Mouse (Mus musculus) right cerebral cortex, postnatal 36 days (tissue): ENCODE data around the gene Gm20449.
"Not testable (repeated sequence)": the region's sequence is repeated elsewhere in the genome, so short reads cannot be mapped to it uniquely, and the experiment has no call there.

ENCODE experiments used
- DNase-seq, 2 experiments: peaks; one replicate each; pipeline ENCODE4 v3.0.0; 2022; ENCODE audit warnings: low spot score in 2 of 2, mixed read lengths in 1 of 2

The Gm20449 gene

GRCm38 (mm10) chr7:41499389-41500049 is at the start of gene Gm20449, which contains the start of gene AW146154:
TSS of gene Gm20449 (minus strand) at chr7:41499417.
TSS of gene AW146154 (minus strand) at chr7:41499890.
- peak; percentile 98 to 99 for DNase-seq

GRCm38 (mm10) chr7:41512672-41513071 is 13.5 kb upstream of the Gm20449 start:
- no peak for DNase-seq

GRCm38 (mm10) chr7:41512207-41512606 is 13.0 kb upstream of the Gm20449 start:
- no peak for DNase-seq

GRCm38 (mm10) chr7:41502402-41502801 is 3.2 kb upstream of the Gm20449 start:
- DNase-seq, result no peak

- DNase-seq, result peak; percentile 49 to 64
Observed at GRCm38 (mm10) chr7:41500151-41500934, 1.1 kb upstream of the Gm20449 start.

GRCm38 (mm10) chr7:41499018-41499388 is 214 bp downstream of the Gm20449 start:
- not testable (repeated sequence) for DNase-seq

- not testable (repeated sequence) for DNase-seq
Observed at GRCm38 (mm10) chr7:41498464-41498863, 753 bp downstream of the Gm20449 start.

GRCm38 (mm10) chr7:41497871-41498270 is 1.3 kb downstream of the Gm20449 start:
- no peak for DNase-seq

GRCm38 (mm10) chr7:41451864-41452263 is 47.4 kb downstream of the Gm20449 start:
- no peak for DNase-seq

- not testable (repeated sequence) for DNase-seq
Observed at GRCm38 (mm10) chr7:41448596-41448995, 50.6 kb downstream of the Gm20449 start, which contains the start of gene Vmn2r57. TSS of gene Vmn2r57 (minus strand) at chr7:41448696.

GRCm38 (mm10) chr7:41394130-41394529 is 105.1 kb downstream of the Gm20449 start:
- DNase-seq, result no peak

- peak; percentile 77 to 85 for DNase-seq
Observed at GRCm38 (mm10) chr7:41393048-41393971, 105.9 kb downstream of the Gm20449 start, which contains the start of gene AI987944. TSS of gene AI987944 (minus strand) at chr7:41393379.
